Mouse (Mus musculus) neural tube, embryonic 12.5 days (tissue): ENCODE measurements around the gene Tmem108. TPM values are rescaled to one million over a fixed set of nuclear protein-coding genes. Genes with fewer than 3 reads are reported as not detected.

Experiments used
- ATAC-seq: fragments of 200-750 bp; cut with Nextera tagmentation; 2 replicates; pipeline ENCODE4 v1.8.0; 2017; ENCODE audit warnings: low read depth, mild to moderate bottlenecking, moderate TSS enrichment, moderate library complexity; ENCODE audit not compliant: low FRiP score
- H3K27ac ChIP-seq: fragments of 300-500 bp; sonication (generic); 2 replicates; pipeline ENCODE4 v1.5.1; 2016
- H3K27me3 ChIP-seq: fragments of 300-500 bp; sonication (generic); replicated peaks from 2 replicates; pipeline ENCODE4 v1.6.1; 2016; ENCODE audit warnings: mild to moderate bottlenecking
- H3K36me3 ChIP-seq: fragments of 300-500 bp; sonication (generic); 2 replicates; pipeline ENCODE4 v1.6.1; 2016; ENCODE audit warnings: mild to moderate bottlenecking
- H3K4me1 ChIP-seq: fragments of 300-500 bp; sonication (generic); 2 replicates; pipeline ENCODE4 v1.6.1; 2016
- H3K4me2 ChIP-seq: fragments of 300-500 bp; sonication (generic); replicated peaks from 2 replicates; pipeline ENCODE4 v1.6.1; 2016; ENCODE audit warnings: mild to moderate bottlenecking
- H3K4me3 ChIP-seq: fragments of 300-500 bp; sonication (generic); 2 replicates; pipeline ENCODE4 v1.5.1; 2016
- H3K9ac ChIP-seq: fragments of 300-500 bp; sonication (generic); 2 replicates; pipeline ENCODE4 v1.6.1; 2016; ENCODE audit warnings: mild to moderate bottlenecking
- H3K9me3 ChIP-seq: fragments of 300-500 bp; sonication (generic); 2 replicates; pipeline ENCODE4 v1.6.1; 2016; ENCODE audit warnings: mild to moderate bottlenecking
- WGBS: fragments of 180-500 bp; shearing (Covaris S2); methylation state at CpG from one replicate; pipeline ENCODE4 v1.1.7; 2016; 5-methylcytosine and 5-hydroxymethylcytosine counted together
- polyA plus RNA-seq: library from polyadenylated mRNA; unstranded; fragments of >200 nt; fragmentation: Nextera tagmentation; extraction: Ambion mirVana; gene quantifications from 2 replicates; pipeline ENCODE4 v1.2.1, GENCODE M21; 2016

The Tmem108 gene
- polyA plus RNA-seq, 1 experiment from 2014 or later: 25.8 TPM

- Histone ChIP-seq H3K36me3 (no peaks in the 10 kb centered on the region), H3K27ac (0 out of 2 replicates have a peak overlapping the region, but pooled peaks have one; percentile 20), H3K27me3 (no peaks in the 10 kb centered on the region), H3K9ac (no peak overlapping the region), H3K9me3 (no peaks in the 10 kb centered on the region), H3K4me3 (no peak overlapping the region), H3K4me1 (peaks cover 13% of the 10 kb centered on the region; the same call in 1 of the 2 replicates), H3K4me2 (peak overlapping the region; percentile 36)
- no peak for ATAC-seq
- WGBS: 46% methylated on average over 7 of the region's 7 CpGs
Observed at GRCm38 (mm10) chr9:103443824-103444185, 317.8 kb downstream of the Tmem108 start.

GRCm38 (mm10) chr9:103443121-103443823 is 318.4 kb downstream of the Tmem108 start:
- peak overlapping the region; percentile 20; the same call in 1 of the 2 replicates for H3K27ac ChIP-seq
- no peak for ATAC-seq
- peaks cover 13% of the 10 kb centered on the region; the same call in 1 of the 2 replicates for H3K4me1 ChIP-seq
- H3K27me3 ChIP-seq: no peaks in the 10 kb centered on the region
- H3K9ac ChIP-seq: no peak overlapping the region
- peak overlapping the region; percentile 36 for H3K4me2 ChIP-seq
- no peaks in the 10 kb centered on the region for H3K9me3 ChIP-seq
- H3K36me3 ChIP-seq: no peaks in the 10 kb centered on the region
- H3K4me3 ChIP-seq: no peak overlapping the region
- WGBS: 47% methylated on average over 13 of the region's 13 CpGs

- no peak overlapping the region for H3K27ac ChIP-seq
- H3K9me3 ChIP-seq: no peaks in the 10 kb centered on the region
- H3K9ac ChIP-seq: no peak overlapping the region
- H3K4me3 ChIP-seq: no peak overlapping the region
- H3K27me3 ChIP-seq: no peaks in the 10 kb centered on the region
- ATAC-seq: no peak
- H3K4me1 ChIP-seq: peaks cover 13% of the 10 kb centered on the region; the same call in 1 of the 2 replicates
- no peaks in the 10 kb centered on the region for H3K36me3 ChIP-seq
- no peak overlapping the region for H3K4me2 ChIP-seq
- WGBS: 54% methylated on average over 3 of the region's 3 CpGs
Observed at GRCm38 (mm10) chr9:103440597-103440996, 321.0 kb downstream of the Tmem108 start.

GRCm38 (mm10) chr9:103437104-103437503 is 324.5 kb downstream of the Tmem108 start:
- no peak overlapping the region for H3K4me2 ChIP-seq
- H3K36me3 ChIP-seq: no peaks in the 10 kb centered on the region
- 79% methylated on average over 5 of the region's 5 CpGs for WGBS
- no peaks in the 10 kb centered on the region for H3K4me1 ChIP-seq
- no peak for ATAC-seq
- H3K4me3 ChIP-seq: no peak overlapping the region
- H3K9me3 ChIP-seq: no peaks in the 10 kb centered on the region
- no peak overlapping the region for H3K27ac ChIP-seq
- no peaks in the 10 kb centered on the region for H3K27me3 ChIP-seq
- H3K9ac ChIP-seq: no peak overlapping the region

- ATAC-seq: no peak
- 55% methylated on average over 4 of the region's 4 CpGs for WGBS
- H3K27ac ChIP-seq: no peak overlapping the region
- H3K4me1 ChIP-seq: no peaks in the 10 kb centered on the region
- H3K9me3 ChIP-seq: no peaks in the 10 kb centered on the region
- no peak overlapping the region for H3K9ac ChIP-seq
- no peak overlapping the region for H3K4me2 ChIP-seq
- no peaks in the 10 kb centered on the region for H3K36me3 ChIP-seq
- H3K27me3 ChIP-seq: no peaks in the 10 kb centered on the region
- no peak overlapping the region for H3K4me3 ChIP-seq
Observed at GRCm38 (mm10) chr9:103434116-103434515, 327.5 kb downstream of the Tmem108 start.

Other genes starting within 250 kb of the Tmem108 start
- gene Nphp3, start 240.7 kb upstream of the Tmem108 start, polyA plus RNA-seq: 5.6 and 6.2 TPM in 2 replicates